Mouse (Mus musculus): ENCODE results near the gene Hectd4. TPM values are rescaled to one million over a fixed set of nuclear protein-coding genes. Genes with fewer than 3 reads are reported as not detected.

Gene Hectd4
- total and polyA plus RNA-seq, 3 experiments = 9.8 to 23.1 (median 22.6) TPM

DNA sequence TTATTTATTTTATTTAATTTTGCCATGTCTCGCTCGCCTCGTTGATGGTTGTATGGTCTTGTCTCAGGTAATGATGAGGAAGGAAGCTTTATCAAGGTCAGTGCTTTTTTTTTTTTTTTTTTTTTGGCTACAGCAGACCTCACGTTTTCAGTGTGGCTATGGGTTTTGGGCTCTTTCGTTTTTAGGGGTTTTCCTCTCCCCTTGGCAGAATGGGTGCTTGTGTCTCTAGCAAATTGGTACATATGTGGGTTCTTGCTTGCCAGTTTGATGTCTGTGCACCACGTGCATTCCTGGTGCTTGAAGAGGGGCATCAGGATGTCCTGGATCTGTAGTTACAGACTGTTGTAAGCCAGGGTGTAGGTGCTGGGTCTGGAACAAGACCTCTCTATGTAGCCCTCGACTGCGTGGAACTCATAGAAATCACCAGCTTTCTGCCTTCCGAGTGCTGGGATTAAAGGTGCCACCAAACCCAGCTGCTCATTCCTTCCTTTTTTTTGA is 179.0 kb downstream of the Hectd4 start:
- no peak overlapping the region for H3K27ac ChIP-seq
- no peak overlapping the region for H3K9ac ChIP-seq (ENCODE audit: low read depth, low read length)
- 34% methylated on average over 9 of the region's 9 CpGs for WGBS
- DNase-seq = no peak
- peak overlapping the region; percentile 88 for H3K4me3 ChIP-seq
- H3K27me3 ChIP-seq (ENCODE audit: control insufficient read depth, insufficient read depth, low read length) = no peaks in the 10 kb centered on the region
- no peak for TF ChIP-seq CTCF (IDR thresholded peaks at IDR 0.05)
- no peak for TF ChIP-seq EP300 (IDR thresholded peaks at IDR 0.05; ENCODE audit: insufficient read depth, low read depth, low read length)
- TF ChIP-seq POLR2A (IDR thresholded peaks at IDR 0.05; ENCODE audit: insufficient read depth, low read depth, low read length) = no peak
- H3K79me2 ChIP-seq (replicated peaks; ENCODE audit: control insufficient read depth, insufficient read depth, low read length) = peaks cover 9% of the 10 kb centered on the region
- H3K4me1 ChIP-seq (ENCODE audit: control insufficient read depth, insufficient read depth, low read length) = peaks cover 9% of the 10 kb centered on the region
- intact Hi-C loops (cut with DNase I) = loop anchor here (5.0 kb wide), 2 partner anchors 148 to 313 kb away; partner anchors contain the start of genes Adam1a, Atxn2, Gm42878 and Mapkapk5
- no peaks in the 10 kb centered on the region; the same call in 1 of the 2 replicates for H3K36me3 ChIP-seq (ENCODE audit: control insufficient read depth, insufficient read depth, low read length)

DNA sequence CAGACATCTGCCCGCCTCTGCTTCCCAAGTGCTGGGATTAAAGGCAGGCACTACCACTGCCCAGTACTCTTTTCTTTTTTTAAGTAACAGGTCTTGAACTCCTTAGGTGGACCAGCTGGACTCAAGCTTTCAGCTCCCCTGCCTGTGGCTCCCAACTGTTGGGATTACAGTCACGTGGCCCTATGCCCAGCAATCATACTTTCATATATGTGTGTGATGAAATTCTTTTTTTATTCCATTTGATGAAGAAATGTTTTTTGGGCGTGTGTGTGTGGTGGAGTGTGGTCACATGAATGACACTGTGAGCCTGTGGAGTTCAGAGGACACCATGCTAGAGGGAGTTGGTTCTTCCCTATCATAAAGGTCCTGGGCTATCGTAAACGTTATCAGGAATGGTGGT is 179.5 kb downstream of the Hectd4 start:
- Histone ChIP-seq H3K27ac (no peak overlapping the region), H3K9ac (ENCODE audit: low read depth, low read length) (no peak overlapping the region), H3K27me3 (ENCODE audit: control insufficient read depth, insufficient read depth, low read length) (no peaks in the 10 kb centered on the region), H3K36me3 (ENCODE audit: control insufficient read depth, insufficient read depth, low read length) (no peaks in the 10 kb centered on the region; the same call in 1 of the 2 replicates), H3K4me1 (ENCODE audit: control insufficient read depth, insufficient read depth, low read length) (peaks cover 9% of the 10 kb centered on the region), H3K79me2 (replicated peaks; ENCODE audit: control insufficient read depth, insufficient read depth, low read length) (peaks cover 9% of the 10 kb centered on the region), H3K4me3 (no peak overlapping the region)
- TF ChIP-seq CTCF (IDR thresholded peaks at IDR 0.05) = no peak
- no peak for TF ChIP-seq EP300 (IDR thresholded peaks at IDR 0.05; ENCODE audit: insufficient read depth, low read depth, low read length)
- TF ChIP-seq POLR2A (IDR thresholded peaks at IDR 0.05; ENCODE audit: insufficient read depth, low read depth, low read length) = no peak
- DNase-seq = no peak
- intact Hi-C loops (cut with DNase I) = loop anchor here (5.0 kb wide), 2 partner anchors 148 to 313 kb away; partner anchors contain the start of genes Adam1a, Atxn2, Gm42878 and Mapkapk5
- 77% methylated on average over 5 of the region's 5 CpGs for WGBS

DNA sequence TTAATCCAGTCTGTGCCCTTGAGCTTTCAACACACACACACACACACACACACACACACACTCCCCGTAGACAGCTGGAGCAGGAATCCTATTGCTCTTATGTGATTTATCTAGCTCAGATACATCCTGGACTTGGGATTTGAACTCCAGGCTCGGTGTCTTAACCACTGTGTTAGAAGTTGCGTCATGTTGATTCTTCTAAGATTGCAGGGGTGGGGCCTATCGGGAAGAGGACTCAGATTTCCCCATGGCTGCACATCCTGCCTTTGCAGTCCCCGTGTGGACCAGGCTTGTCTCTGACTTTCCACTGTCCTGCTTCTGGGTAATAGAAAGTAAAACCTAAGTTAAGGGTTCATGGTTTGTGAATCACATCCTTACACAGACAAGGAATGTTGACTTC is 180.0 kb downstream of the Hectd4 start:
- Histone ChIP-seq H3K4me3 (no peak overlapping the region), H3K4me1 (ENCODE audit: control insufficient read depth, insufficient read depth, low read length) (peaks cover 9% of the 10 kb centered on the region), H3K36me3 (ENCODE audit: control insufficient read depth, insufficient read depth, low read length) (no peaks in the 10 kb centered on the region; the same call in 1 of the 2 replicates), H3K79me2 (replicated peaks; ENCODE audit: control insufficient read depth, insufficient read depth, low read length) (peaks cover 9% of the 10 kb centered on the region), H3K27ac (no peak overlapping the region), H3K27me3 (ENCODE audit: control insufficient read depth, insufficient read depth, low read length) (no peaks in the 10 kb centered on the region), H3K9ac (ENCODE audit: low read depth, low read length) (no peak overlapping the region)
- intact Hi-C loops (cut with DNase I) = no loop called here
- WGBS = 37% methylated on average over 5 of the region's 5 CpGs
- TF ChIP-seq CTCF (IDR thresholded peaks at IDR 0.05) (no peak), POLR2A (IDR thresholded peaks at IDR 0.05; ENCODE audit: insufficient read depth, low read depth, low read length) (no peak), EP300 (IDR thresholded peaks at IDR 0.05; ENCODE audit: insufficient read depth, low read depth, low read length) (no peak)
- DNase-seq = no peak

DNA sequence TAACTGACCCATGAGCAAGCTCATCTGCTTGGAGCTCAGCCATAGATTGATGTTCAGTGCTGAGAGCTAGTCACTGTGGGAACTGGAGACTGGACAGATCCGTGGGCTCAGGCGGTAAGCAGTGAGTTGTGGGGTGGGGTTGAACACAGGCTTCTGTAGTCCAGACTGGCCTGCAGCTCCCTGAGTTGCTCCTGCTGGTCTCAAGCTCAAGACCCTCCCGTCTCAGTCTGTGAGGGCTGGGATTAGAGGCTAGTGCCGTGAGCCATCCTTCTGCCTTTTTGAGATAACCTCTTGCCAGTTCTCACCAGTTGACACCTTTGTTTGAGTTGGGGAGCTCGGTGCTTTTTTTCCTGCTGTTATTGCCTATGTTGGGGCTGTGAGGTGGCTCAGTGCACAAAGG is 180.8 kb downstream of the Hectd4 start:
- no peak for DNase-seq
- Histone ChIP-seq H3K79me2 (replicated peaks; ENCODE audit: control insufficient read depth, insufficient read depth, low read length) (peaks cover 10% of the 10 kb centered on the region), H3K27me3 (ENCODE audit: control insufficient read depth, insufficient read depth, low read length) (no peaks in the 10 kb centered on the region), H3K27ac (no peak overlapping the region), H3K4me3 (no peak overlapping the region), H3K36me3 (ENCODE audit: control insufficient read depth, insufficient read depth, low read length) (no peaks in the 10 kb centered on the region; the same call in 1 of the 2 replicates), H3K9ac (ENCODE audit: low read depth, low read length) (no peak overlapping the region), H3K4me1 (ENCODE audit: control insufficient read depth, insufficient read depth, low read length) (peaks cover 9% of the 10 kb centered on the region)
- intact Hi-C loops (cut with DNase I) = no loop called here
- WGBS = 59% methylated on average over 5 of the region's 5 CpGs
- TF ChIP-seq CTCF (IDR thresholded peaks at IDR 0.05) = no peak
- TF ChIP-seq EP300 (IDR thresholded peaks at IDR 0.05; ENCODE audit: insufficient read depth, low read depth, low read length) = no peak
- TF ChIP-seq POLR2A (IDR thresholded peaks at IDR 0.05; ENCODE audit: insufficient read depth, low read depth, low read length) = no peak

DNA sequence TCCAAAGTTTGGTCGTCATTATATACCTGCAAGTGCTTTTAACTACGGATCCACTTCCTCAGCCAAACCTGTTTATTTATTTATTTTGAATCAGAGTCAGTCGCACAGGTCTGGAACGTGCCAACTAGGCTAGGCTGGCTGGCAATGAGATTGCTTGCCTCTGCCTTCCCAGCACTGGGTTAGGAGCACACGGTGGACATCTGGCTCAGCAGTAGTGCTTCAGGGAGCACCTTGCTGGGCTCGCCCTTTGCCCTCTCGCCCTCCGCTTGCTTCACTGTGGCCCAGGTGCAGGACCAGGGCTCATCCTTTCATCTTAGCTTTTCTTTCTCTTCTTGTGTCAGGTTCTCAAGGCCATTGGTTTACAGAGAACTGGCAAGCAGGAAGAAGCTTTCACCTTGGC is 187.8 kb downstream of the Hectd4 start:
- Histone ChIP-seq H3K4me3 (no peak overlapping the region), H3K4me1 (ENCODE audit: control insufficient read depth, insufficient read depth, low read length) (peaks cover 2% of the 10 kb centered on the region; the same call in 1 of the 2 replicates), H3K27ac (peak overlapping the region; percentile 23; the same call in 1 of the 2 replicates), H3K27me3 (ENCODE audit: control insufficient read depth, insufficient read depth, low read length) (no peaks in the 10 kb centered on the region), H3K36me3 (ENCODE audit: control insufficient read depth, insufficient read depth, low read length) (no peaks in the 10 kb centered on the region), H3K79me2 (replicated peaks; ENCODE audit: control insufficient read depth, insufficient read depth, low read length) (peaks cover 4% of the 10 kb centered on the region; the same call in 1 of the 2 replicates), H3K9ac (ENCODE audit: low read depth, low read length) (no peak overlapping the region)
- TF ChIP-seq POLR2A (IDR thresholded peaks at IDR 0.05; ENCODE audit: insufficient read depth, low read depth, low read length) (no peak), CTCF (IDR thresholded peaks at IDR 0.05) (no peak), EP300 (IDR thresholded peaks at IDR 0.05; ENCODE audit: insufficient read depth, low read depth, low read length) (no peak)
- 69% methylated on average over 8 of the region's 8 CpGs for WGBS
- DNase-seq = no peak
- intact Hi-C loops (cut with DNase I) = no loop called here

DNA sequence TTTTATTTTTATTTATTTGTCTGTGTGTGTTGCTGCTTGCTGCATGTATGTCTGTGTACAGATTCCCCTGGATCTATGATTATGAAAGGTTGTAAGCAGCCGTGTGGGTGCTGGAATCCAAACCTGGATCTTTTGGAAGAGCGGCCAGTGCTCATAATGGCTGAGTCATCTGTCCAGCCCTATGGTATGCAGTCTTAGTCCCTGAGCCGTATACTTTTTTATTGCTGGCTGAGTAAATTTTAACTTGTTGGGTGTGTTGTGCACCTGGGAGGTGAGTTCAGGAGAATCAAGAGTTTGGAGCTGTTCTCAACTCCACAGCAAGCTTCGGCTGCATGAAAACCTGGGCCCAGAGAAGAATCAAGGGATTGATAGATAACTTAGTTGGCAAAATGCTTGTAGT is 191.0 kb downstream of the Hectd4 start:
- no peak overlapping the region for H3K4me3 ChIP-seq
- WGBS = 88% methylated on average over 4 of the region's 4 CpGs
- no peak overlapping the region for H3K9ac ChIP-seq (ENCODE audit: low read depth, low read length)
- H3K36me3 ChIP-seq (ENCODE audit: control insufficient read depth, insufficient read depth, low read length) = no peaks in the 10 kb centered on the region
- DNase-seq = no peak
- TF ChIP-seq POLR2A (IDR thresholded peaks at IDR 0.05; ENCODE audit: insufficient read depth, low read depth, low read length) (no peak), CTCF (IDR thresholded peaks at IDR 0.05) (no peak), EP300 (IDR thresholded peaks at IDR 0.05; ENCODE audit: insufficient read depth, low read depth, low read length) (no peak)
- intact Hi-C loops (cut with DNase I) = no loop called here
- H3K27me3 ChIP-seq (ENCODE audit: control insufficient read depth, insufficient read depth, low read length) = no peaks in the 10 kb centered on the region
- H3K27ac ChIP-seq = no peak overlapping the region
- H3K4me1 ChIP-seq (ENCODE audit: control insufficient read depth, insufficient read depth, low read length) = peaks cover 2% of the 10 kb centered on the region; the same call in 1 of the 2 replicates
- peaks cover 3% of the 10 kb centered on the region; the same call in 1 of the 2 replicates for H3K79me2 ChIP-seq (replicated peaks; ENCODE audit: control insufficient read depth, insufficient read depth, low read length)

Other genes with a start within 250 kb of the Hectd4 start
- gene Rph3a, start 210.1 kb upstream of the Hectd4 start, total RNA-seq (2021) = not detected
- gene Rph3a, start 210.1 kb upstream of the Hectd4 start, polyA plus RNA-seq (2012; rRNA removed) = 0.06 TPM in 1 of 2 replicates, not detected in the other
- 100 to 1,000 TPM; 159 to 205 TPM for gene Ptpn11, start 28.8 kb upstream of the Hectd4 start, total RNA-seq (2021)
- 50.7 and 91.1 TPM in 2 replicates for gene Ptpn11, start 28.8 kb upstream of the Hectd4 start, polyA plus RNA-seq (2012; rRNA removed)
- 100 to 1,000 TPM; 482 to 571 TPM for gene Rpl6, start 15.7 kb upstream of the Hectd4 start, total RNA-seq (2021)
- gene Rpl6, start 15.7 kb upstream of the Hectd4 start, polyA plus RNA-seq (2012; rRNA removed) = 168 and 230 TPM in 2 replicates
- 10 to 100 TPM; 47.1 to 57.9 TPM for gene Trafd1, start 165.4 kb downstream of the Hectd4 start, total RNA-seq (2021)
- gene Trafd1, start 165.4 kb downstream of the Hectd4 start, polyA plus RNA-seq (2012; rRNA removed) = 78.0 and 89.5 TPM in 2 replicates
- gene Naa25, start 177.7 kb downstream of the Hectd4 start, total RNA-seq (2021) = 10 to 100 TPM; 21.3 to 22.5 TPM
- 7.1 and 11.1 TPM in 2 replicates for gene Naa25, start 177.7 kb downstream of the Hectd4 start, polyA plus RNA-seq (2012; rRNA removed)
- gene Tmem116, start 231.7 kb downstream of the Hectd4 start, total RNA-seq (2021) = 10 to 100 TPM in 1 of 2 experiments, 1 to 10 TPM in 1; 10.0 to 12.6 TPM
- 16.2 and 27.9 TPM in 2 replicates for gene Tmem116, start 231.7 kb downstream of the Hectd4 start, polyA plus RNA-seq (2012; rRNA removed)
- gene Erp29, start 232.3 kb downstream of the Hectd4 start, total RNA-seq (2021) = 10 to 100 TPM; 67.6 to 73.3 TPM
- 29.4 and 43.4 TPM in 2 replicates for gene Erp29, start 232.3 kb downstream of the Hectd4 start, polyA plus RNA-seq (2012; rRNA removed)

Data from heart, adult 2 months (tissue).